In genomic region chr11:103111301-103111700, GRCm38 (mm10) we compare ENCODE assay signal across 7 mouse cellular contexts. TPM values are rescaled to one million over a fixed set of nuclear protein-coding genes. Genes with fewer than 3 reads are reported as not detected.
A peak's percentile ranks its signal among the peaks of the same experiment; 100 is the strongest.
DNase-seq lines count a peak whose midpoint lies in the region; ATAC-seq and TF ChIP-seq lines count a peak whose summit lies in the region.

No protein-coding gene starts in this region.

- DNase-seq in lung, postnatal 36 days, result no peak
- DNase-seq in forebrain, postnatal 0 days, result no peak
- no peak for DNase-seq in limb, embryonic 11.5 days (ENCODE audit: low spot score)
- no peak for DNase-seq in left cerebral cortex, postnatal 25 days (ENCODE audit: low spot score in 2 of 2)
- DNase-seq in layer of hippocampus, postnatal 14 days (ENCODE audit: low spot score in 2 of 2), result no peak

- H3K4me3 ChIP-seq in lung, embryonic 16.5 days (ENCODE audit: low read length), result peak overlapping the region; percentile 50
- H3K4me3 ChIP-seq in forebrain, postnatal 0 days (ENCODE audit: low read depth, low read length), result no peak overlapping the region
- peak overlapping the region; percentile 32 for H3K4me3 ChIP-seq in limb, embryonic 11.5 days (ENCODE audit: low read depth, low read length)
- peak overlapping the region; percentile 35 for H3K4me3 ChIP-seq in stomach, embryonic 15.5 days (replicated peaks)

- no peaks in the 10 kb centered on the region for H3K36me3 ChIP-seq in lung, embryonic 16.5 days (ENCODE audit: control insufficient read depth, insufficient read depth, low read length)
- H3K36me3 ChIP-seq in forebrain, postnatal 0 days (ENCODE audit: insufficient read depth), result no peaks in the 10 kb centered on the region
- H3K36me3 ChIP-seq in limb, embryonic 11.5 days (ENCODE audit: control insufficient read depth, insufficient read depth, low read length), result no peaks in the 10 kb centered on the region
- H3K36me3 ChIP-seq in stomach, embryonic 15.5 days, result no peaks in the 10 kb centered on the region

- H3K9me3 ChIP-seq in lung, embryonic 16.5 days (ENCODE audit: control insufficient read depth, low read length), result no peaks in the 10 kb centered on the region
- no peaks in the 10 kb centered on the region for H3K9me3 ChIP-seq in forebrain, postnatal 0 days (ENCODE audit: low read length)
- H3K9me3 ChIP-seq in limb, embryonic 11.5 days (ENCODE audit: control insufficient read depth, low read length), result no peaks in the 10 kb centered on the region
- H3K9me3 ChIP-seq in stomach, embryonic 15.5 days, result no peaks in the 10 kb centered on the region

- intact Hi-C loops in left cerebral cortex, postnatal 25 days (cut with DNase I), result no loop called here

- peaks cover 24% of the 10 kb centered on the region for H3K4me1 ChIP-seq in lung, embryonic 16.5 days (replicated peaks; ENCODE audit: control insufficient read depth, insufficient read depth, low read length)
- peaks cover 14% of the 10 kb centered on the region; the same call in 1 of the 2 replicates for H3K4me1 ChIP-seq in forebrain, postnatal 0 days (ENCODE audit: insufficient read depth)
- H3K4me1 ChIP-seq in limb, embryonic 11.5 days (ENCODE audit: control insufficient read depth, insufficient read depth, low read length), result peaks cover 16% of the 10 kb centered on the region
- H3K4me1 ChIP-seq in stomach, embryonic 15.5 days, result peaks cover 22% of the 10 kb centered on the region

- H3K4me2 ChIP-seq in lung, embryonic 16.5 days (ENCODE audit: low read depth, low read length), result peak overlapping the region; percentile 64
- peak overlapping the region; percentile 46 for H3K4me2 ChIP-seq in forebrain, postnatal 0 days (ENCODE audit: low read depth)
- H3K4me2 ChIP-seq in limb, embryonic 11.5 days (ENCODE audit: low read depth, severe bottlenecking), result peak overlapping the region; percentile 64
- H3K4me2 ChIP-seq in stomach, embryonic 15.5 days, result peak overlapping the region; percentile 75

- 20% methylated on average over 10 of the region's 10 CpGs for WGBS in lung, embryonic 16.5 days
- 23% methylated on average over 10 of the region's 10 CpGs for WGBS in forebrain, postnatal 0 days
- WGBS in limb, embryonic 11.5 days, result 14% methylated on average over 10 of the region's 10 CpGs
- 24% methylated on average over 10 of the region's 10 CpGs for WGBS in stomach, embryonic 15.5 days

- TF ChIP-seq CTCF in forebrain, postnatal 0 days (IDR thresholded peaks at IDR 0.05; ENCODE audit: low read depth), result no peak

- no peaks in the 10 kb centered on the region for H3K27me3 ChIP-seq in lung, embryonic 16.5 days (ENCODE audit: control insufficient read depth, insufficient read depth, low read depth, low read length)
- H3K27me3 ChIP-seq in forebrain, postnatal 0 days (ENCODE audit: insufficient read depth, low read length), result peaks cover 13% of the 10 kb centered on the region
- peaks cover 5% of the 10 kb centered on the region for H3K27me3 ChIP-seq in limb, embryonic 11.5 days (ENCODE audit: control insufficient read depth, insufficient read depth, low read length)
- no peaks in the 10 kb centered on the region for H3K27me3 ChIP-seq in stomach, embryonic 15.5 days (replicated peaks)

- peak overlapping the region; percentile 64 for H3K9ac ChIP-seq in lung, embryonic 16.5 days (ENCODE audit: low read length)
- H3K9ac ChIP-seq in forebrain, postnatal 0 days, result 0 out of 2 replicates have a peak overlapping the region, but pooled peaks have one; percentile 26
- peak overlapping the region; percentile 62 for H3K9ac ChIP-seq in limb, embryonic 11.5 days (ENCODE audit: low read length)
- H3K9ac ChIP-seq in stomach, embryonic 15.5 days, result no peak overlapping the region

- no peak for ATAC-seq in lung, embryonic 16.5 days (ENCODE audit: low read depth)
- no peak for ATAC-seq in forebrain, postnatal 0 days
- ATAC-seq in limb, embryonic 11.5 days (ENCODE audit: insufficient number of reproducible peaks, low FRiP score, low TSS enrichment, low read depth), result no peak
- no peak for ATAC-seq in stomach, embryonic 15.5 days (ENCODE audit: insufficient read depth, low FRiP score, low read depth)

- no peak overlapping the region; the same call in 1 of the 2 replicates for H3K27ac ChIP-seq in lung, embryonic 16.5 days (ENCODE audit: low read length)
- H3K27ac ChIP-seq in forebrain, postnatal 0 days (ENCODE audit: low read depth, low read length), result no peak overlapping the region
- H3K27ac ChIP-seq in limb, embryonic 11.5 days (replicated peaks; ENCODE audit: low read depth, low read length), result no peak overlapping the region
- H3K27ac ChIP-seq in stomach, embryonic 15.5 days, result peak overlapping the region; percentile 78

RNA-seq across cellular contexts. Expression of gene Hexim1, which starts 4.7 kb away (rescaled TPM):
- 4.6 and 5.2 TPM in 2 replicates for polyA plus RNA-seq in lung, embryonic 16.5 days (2015; fragmentation: Nextera tagmentation; extraction: Ambion mirVana)
- 19.0 and 20.5 TPM in 2 replicates for total RNA-seq in forebrain, postnatal 0 days (2014; rRNA removed)
- polyA plus RNA-seq in forebrain, postnatal 0 days (2015; fragmentation: Nextera tagmentation; extraction: Ambion mirVana), result 3.7 and 3.9 TPM in 2 replicates
- polyA plus RNA-seq in limb, embryonic 11.5 days (2014; fragmentation: Nextera tagmentation; extraction: Ambion mirVana), result 5.2 and 5.6 TPM in 2 replicates
- 5.1 and 5.4 TPM in 2 replicates for polyA plus RNA-seq in stomach, embryonic 15.5 days (2015; fragmentation: Nextera tagmentation; extraction: Ambion mirVana)
- total RNA-seq in left cerebral cortex, postnatal 25 days (2021), result 10 to 100 TPM; 46.5 to 50.8 TPM
- total RNA-seq in layer of hippocampus, postnatal 14 days (2021), result 10 to 100 TPM; 50.8 to 53.8 TPM

RNA-seq across cellular contexts. Expression of gene Acbd4, which starts 9.8 kb away (rescaled TPM):
- polyA plus RNA-seq in lung, embryonic 16.5 days (2015; fragmentation: Nextera tagmentation; extraction: Ambion mirVana), result 22.8 and 28.7 TPM in 2 replicates
- 27.2 and 28.5 TPM in 2 replicates for total RNA-seq in forebrain, postnatal 0 days (2014; rRNA removed)
- polyA plus RNA-seq in forebrain, postnatal 0 days (2015; fragmentation: Nextera tagmentation; extraction: Ambion mirVana), result 20.1 and 27.1 TPM in 2 replicates
- polyA plus RNA-seq in limb, embryonic 11.5 days (2014; fragmentation: Nextera tagmentation; extraction: Ambion mirVana), result 4.8 and 5.2 TPM in 2 replicates
- 19.2 and 23.7 TPM in 2 replicates for polyA plus RNA-seq in stomach, embryonic 15.5 days (2015; fragmentation: Nextera tagmentation; extraction: Ambion mirVana)
- total RNA-seq in left cerebral cortex, postnatal 25 days (2021), result 10 to 100 TPM; 68.9 to 70.7 TPM
- 10 to 100 TPM; 71.0 to 80.3 TPM for total RNA-seq in layer of hippocampus, postnatal 14 days (2021)

RNA-seq across cellular contexts. Expression of gene Plcd3, which starts 9.8 kb away (rescaled TPM):
- polyA plus RNA-seq in lung, embryonic 16.5 days (2015; fragmentation: Nextera tagmentation; extraction: Ambion mirVana), result 3.1 and 3.3 TPM in 2 replicates
- total RNA-seq in forebrain, postnatal 0 days (2014; rRNA removed), result 8.5 and 8.8 TPM in 2 replicates
- polyA plus RNA-seq in forebrain, postnatal 0 days (2015; fragmentation: Nextera tagmentation; extraction: Ambion mirVana), result 3.6 TPM in 2 replicates
- polyA plus RNA-seq in limb, embryonic 11.5 days (2014; fragmentation: Nextera tagmentation; extraction: Ambion mirVana), result 1.2 and 1.8 TPM in 2 replicates
- polyA plus RNA-seq in stomach, embryonic 15.5 days (2015; fragmentation: Nextera tagmentation; extraction: Ambion mirVana), result 3.5 and 3.6 TPM in 2 replicates
- total RNA-seq in left cerebral cortex, postnatal 25 days (2021), result 10 to 100 TPM; 13.3 to 13.8 TPM
- 10 to 100 TPM in 1 of 2 experiments, 1 to 10 TPM in 1; 9.7 to 10.3 TPM for total RNA-seq in layer of hippocampus, postnatal 14 days (2021)

RNA-seq across cellular contexts. Expression of gene Hexim2, which starts 20.9 kb away (rescaled TPM):
- polyA plus RNA-seq in lung, embryonic 16.5 days (2015; fragmentation: Nextera tagmentation; extraction: Ambion mirVana), result 8.7 and 10.1 TPM in 2 replicates
- 30.8 and 47.0 TPM in 2 replicates for total RNA-seq in forebrain, postnatal 0 days (2014; rRNA removed)
- 16.5 and 27.9 TPM in 2 replicates for polyA plus RNA-seq in forebrain, postnatal 0 days (2015; fragmentation: Nextera tagmentation; extraction: Ambion mirVana)
- polyA plus RNA-seq in limb, embryonic 11.5 days (2014; fragmentation: Nextera tagmentation; extraction: Ambion mirVana), result 8.3 and 9.5 TPM in 2 replicates
- polyA plus RNA-seq in stomach, embryonic 15.5 days (2015; fragmentation: Nextera tagmentation; extraction: Ambion mirVana), result 6.8 and 8.7 TPM in 2 replicates
- total RNA-seq in left cerebral cortex, postnatal 25 days (2021), result 10 to 100 TPM; 11.7 to 13.6 TPM
- total RNA-seq in layer of hippocampus, postnatal 14 days (2021), result 10 to 100 TPM; 11.2 to 16.1 TPM

RNA-seq across cellular contexts. Expression of gene Fmnl1, which starts 59.6 kb away (rescaled TPM):
- 2.9 and 3.0 TPM in 2 replicates for polyA plus RNA-seq in lung, embryonic 16.5 days (2015; fragmentation: Nextera tagmentation; extraction: Ambion mirVana)
- 6.5 and 9.4 TPM in 2 replicates for total RNA-seq in forebrain, postnatal 0 days (2014; rRNA removed)
- polyA plus RNA-seq in forebrain, postnatal 0 days (2015; fragmentation: Nextera tagmentation; extraction: Ambion mirVana), result 4.8 and 7.1 TPM in 2 replicates
- 0.20 and 0.69 TPM in 2 replicates for polyA plus RNA-seq in limb, embryonic 11.5 days (2014; fragmentation: Nextera tagmentation; extraction: Ambion mirVana)
- polyA plus RNA-seq in stomach, embryonic 15.5 days (2015; fragmentation: Nextera tagmentation; extraction: Ambion mirVana), result 3.8 and 4.0 TPM in 2 replicates
- 100 to 1,000 TPM; 146 to 197 TPM for total RNA-seq in left cerebral cortex, postnatal 25 days (2021)
- total RNA-seq in layer of hippocampus, postnatal 14 days (2021), result 100 to 1,000 TPM; 120 to 128 TPM
